Mouse (Mus musculus): ENCODE results near the gene Coro6.

Gene Coro6

GRCm38 (mm10) chr11:77462283-77463100 is at the start of gene Coro6:
Coro6 (plus strand) TSS chr11:77462411.
- DNase-seq (ENCODE audit: low read depth, low spot score) = no peak

GRCm38 (mm10) chr11:77414141-77414839 is 47.9 kb upstream of the Coro6 start:
- DNase-seq (ENCODE audit: low read depth, low spot score) = no peak

DNA sequence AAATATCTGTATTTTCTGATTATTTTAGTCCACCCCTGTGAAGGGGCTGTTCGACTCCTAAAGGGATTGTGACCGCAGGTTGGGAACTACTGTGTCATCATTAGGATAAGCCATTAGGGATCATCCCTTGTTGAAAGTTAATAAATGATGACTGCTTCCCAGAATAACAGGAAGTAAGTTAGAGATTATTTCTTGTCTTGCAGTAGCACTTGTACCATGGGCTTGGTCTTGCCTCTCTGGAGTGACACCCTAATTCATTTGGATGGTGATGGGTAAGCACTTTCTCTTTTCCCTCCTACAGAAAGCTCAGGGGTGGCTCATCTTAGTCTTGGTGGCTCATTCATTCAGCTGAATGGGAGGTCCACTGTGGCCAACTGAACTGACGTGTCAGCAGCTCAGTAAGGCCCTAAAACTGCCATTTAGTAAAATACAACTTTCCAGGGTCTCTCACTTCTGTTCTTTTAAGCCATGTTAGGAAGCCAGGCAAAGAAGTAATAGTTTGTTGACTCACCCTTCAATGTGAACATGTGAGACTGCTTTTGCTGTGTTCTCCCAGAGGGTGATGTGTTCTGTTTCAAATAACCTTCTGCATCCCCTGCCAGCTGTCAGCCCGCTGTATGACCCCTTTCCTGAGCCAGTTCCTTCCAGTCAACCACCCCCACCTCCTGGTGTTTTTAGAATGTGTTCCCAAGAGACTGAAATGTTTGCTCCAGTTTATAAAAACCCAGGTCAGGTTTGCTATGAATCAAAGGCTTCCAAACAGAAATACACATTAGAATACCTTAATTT is 45.8 kb upstream of the Coro6 start:
- DNase-seq (ENCODE audit: low read depth, low spot score) = no peak

- no peak for DNase-seq (ENCODE audit: low read depth, low spot score)
Measured at GRCm38 (mm10) chr11:77418021-77418420, 44.2 kb upstream of the Coro6 start.

DNA sequence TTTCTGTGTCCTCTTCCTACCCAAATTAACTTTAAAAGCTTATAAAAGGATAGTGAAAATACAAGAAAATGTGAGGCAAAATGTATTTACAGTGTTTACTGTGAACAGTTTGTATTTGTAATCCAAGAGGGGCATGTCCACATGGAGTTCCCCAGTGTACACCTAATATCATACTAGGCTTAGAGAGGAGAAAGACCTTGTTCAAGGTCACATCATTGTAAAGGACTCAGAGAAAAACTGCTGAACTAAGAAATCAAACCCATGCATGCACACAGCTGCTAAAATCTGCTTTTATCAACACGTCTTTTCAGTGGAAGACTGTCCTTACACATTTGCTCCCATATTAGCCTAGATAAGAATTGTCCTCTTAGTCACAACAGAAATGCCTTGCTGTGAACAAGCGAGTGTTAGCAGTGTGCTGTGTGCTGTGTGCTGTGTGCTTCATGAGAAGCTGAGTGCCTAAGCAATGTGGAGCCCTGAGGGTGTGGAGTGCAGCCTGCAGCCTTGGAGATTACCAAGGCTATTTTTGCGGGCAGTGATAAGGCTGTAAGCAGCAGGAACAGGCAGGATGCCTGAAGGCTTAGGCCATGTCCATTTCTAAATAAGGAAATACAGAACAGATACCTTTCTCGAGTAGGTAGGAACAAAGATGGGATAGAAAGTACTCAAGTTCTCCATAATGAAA is 38.9 kb upstream of the Coro6 start:
- no peak for DNase-seq (ENCODE audit: low read depth, low spot score)

DNA sequence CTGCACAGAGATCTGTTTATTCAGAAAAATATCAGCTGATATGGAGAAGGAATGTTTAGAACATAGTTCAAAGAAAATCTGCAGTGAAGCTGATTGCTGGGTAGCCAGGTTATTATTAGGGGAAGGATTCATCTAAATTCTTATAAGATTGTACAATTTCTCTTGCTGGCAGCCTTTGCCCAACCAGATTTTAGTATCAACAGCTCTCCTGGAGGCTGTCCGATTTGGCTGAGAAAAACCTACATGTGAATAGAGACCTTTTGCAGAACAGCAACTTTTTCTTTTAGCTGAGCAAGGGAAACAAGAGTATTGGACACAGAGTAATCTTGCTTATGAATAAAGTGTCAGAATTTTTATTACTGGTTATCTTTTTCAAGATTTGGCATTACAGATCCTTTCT is 33.8 kb upstream of the Coro6 start:
- no peak for DNase-seq (ENCODE audit: low read depth, low spot score)

DNA sequence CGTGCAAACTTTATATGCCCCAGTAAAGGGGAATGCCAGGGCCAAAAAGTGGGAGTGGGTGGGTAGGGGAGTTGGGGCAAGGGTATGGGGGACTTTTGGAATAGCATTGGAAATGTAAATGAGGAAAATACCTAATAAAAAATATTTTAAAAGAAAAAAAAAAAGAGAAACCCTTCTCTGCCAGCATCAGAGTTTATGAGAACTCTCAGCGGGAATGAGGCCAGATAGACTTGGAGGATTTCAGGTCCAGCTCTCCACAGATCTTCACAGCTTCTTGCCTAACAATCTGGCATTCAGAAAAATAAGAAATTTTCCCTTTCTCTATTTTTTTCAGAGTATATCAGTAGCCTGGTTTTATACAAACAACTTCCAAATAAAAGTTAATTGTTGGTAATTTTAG is 25.2 kb upstream of the Coro6 start:
- DNase-seq (ENCODE audit: low read depth, low spot score) = no peak

DNA sequence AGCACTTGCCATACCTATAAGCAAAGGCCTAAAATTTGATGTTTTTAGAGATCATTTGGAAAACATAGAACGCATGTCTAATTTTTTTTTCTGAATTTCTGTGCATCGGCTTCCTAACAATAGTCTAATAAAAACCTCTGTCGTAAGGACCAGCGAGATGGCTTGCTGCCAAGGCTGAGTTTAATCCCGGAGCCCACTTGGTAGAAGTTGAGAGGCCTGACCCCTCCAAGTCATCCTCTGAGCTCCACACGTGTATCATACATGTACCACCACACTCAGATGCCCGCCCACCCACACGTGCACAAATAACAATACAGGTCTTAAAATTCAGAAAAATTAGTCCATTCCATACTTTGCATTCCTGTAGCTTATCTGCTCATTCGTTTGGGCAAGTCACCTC is 22.1 kb upstream of the Coro6 start:
- DNase-seq (ENCODE audit: low read depth, low spot score) = no peak

DNA sequence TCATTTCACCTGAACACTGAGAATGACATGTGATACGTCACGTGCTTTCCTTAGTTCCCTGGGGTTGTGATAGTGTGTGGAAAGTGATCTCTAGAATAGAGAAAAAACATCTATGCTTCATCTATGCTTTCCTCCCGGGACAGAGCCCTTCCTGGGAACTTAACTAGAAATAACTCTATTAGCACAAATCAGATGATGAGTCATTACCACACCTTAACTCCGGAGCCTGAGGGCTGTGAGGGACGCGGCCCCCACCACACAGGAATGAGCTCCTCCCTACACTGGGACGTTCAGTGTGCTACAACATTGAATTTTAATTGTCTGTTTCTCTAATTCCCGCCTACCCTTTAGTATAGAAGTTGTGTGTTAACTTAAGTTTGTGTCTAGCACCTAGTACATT is 21.2 kb upstream of the Coro6 start:
- DNase-seq (ENCODE audit: low read depth, low spot score) = no peak

DNA sequence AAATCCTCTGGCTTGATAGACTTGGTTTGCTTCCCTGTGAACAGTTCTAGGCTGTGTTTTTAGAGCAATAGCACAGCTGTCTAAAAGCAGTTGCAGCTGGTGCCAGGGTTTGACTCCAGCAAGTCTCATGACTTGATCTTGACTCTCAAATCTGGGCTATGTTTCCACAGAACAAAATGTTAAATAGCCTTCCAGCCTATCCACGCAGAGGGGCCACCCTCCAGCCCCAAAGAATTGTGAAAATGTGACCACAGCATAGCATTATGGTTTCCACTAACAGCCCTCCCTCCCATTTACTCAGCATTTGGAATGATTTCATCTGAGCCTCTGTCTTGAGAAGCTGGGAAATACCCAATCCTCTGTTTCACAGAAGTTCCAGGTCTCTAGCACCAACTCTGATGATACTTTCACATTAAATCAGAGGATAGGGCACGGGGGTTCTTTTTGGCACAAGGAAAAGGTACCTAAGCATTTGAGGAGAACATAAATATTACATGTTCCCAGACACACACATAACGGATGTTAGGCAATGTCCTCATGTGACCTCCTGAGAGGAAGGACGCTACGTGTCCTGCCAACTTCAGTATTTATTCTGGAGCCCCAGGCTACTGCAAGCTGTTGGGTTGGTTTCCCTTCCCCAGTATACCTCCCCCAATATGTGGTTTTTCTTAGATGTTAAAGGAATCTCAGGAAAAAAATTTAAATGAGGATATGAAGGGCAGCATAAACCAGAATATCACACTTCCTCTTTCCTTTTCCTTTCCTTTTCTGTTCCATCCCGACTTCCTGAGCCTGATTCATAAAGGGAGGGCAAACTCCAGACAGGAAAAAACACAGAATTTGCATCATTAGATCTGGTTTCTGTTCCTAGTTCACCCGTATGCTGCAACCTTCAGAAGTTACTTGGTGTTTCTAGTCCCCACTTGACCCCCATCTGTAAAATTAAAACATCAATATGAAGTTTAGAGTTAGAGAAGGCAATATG is 19.7 kb upstream of the Coro6 start:
- no peak for DNase-seq (ENCODE audit: low read depth, low spot score)

DNA sequence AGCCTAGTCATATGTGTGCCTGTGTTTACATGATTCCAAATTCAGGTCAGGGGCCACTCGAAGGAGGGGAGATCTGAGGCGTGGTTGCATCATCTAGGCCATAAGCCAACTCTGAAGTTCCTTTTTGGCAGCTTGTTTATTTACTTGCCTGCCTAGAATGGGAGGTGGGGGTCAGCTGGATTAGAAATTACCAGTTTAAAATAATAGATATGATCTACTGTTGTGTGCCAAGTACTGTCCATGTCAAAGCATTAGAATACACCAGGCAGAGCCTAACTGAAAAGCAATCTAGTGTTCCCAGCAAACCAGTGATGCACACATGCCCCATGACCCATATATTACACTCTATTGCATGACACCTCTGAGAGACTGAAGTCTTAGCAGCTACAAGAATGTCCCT is 17.3 kb upstream of the Coro6 start:
- no peak for DNase-seq (ENCODE audit: low read depth, low spot score)

- DNase-seq (ENCODE audit: low read depth, low spot score) = peak; percentile 87
Measured at GRCm38 (mm10) chr11:77446628-77447041, 15.6 kb upstream of the Coro6 start.

GRCm38 (mm10) chr11:77449224-77449623 is 13.0 kb upstream of the Coro6 start:
- no peak for DNase-seq (ENCODE audit: low read depth, low spot score)

DNA sequence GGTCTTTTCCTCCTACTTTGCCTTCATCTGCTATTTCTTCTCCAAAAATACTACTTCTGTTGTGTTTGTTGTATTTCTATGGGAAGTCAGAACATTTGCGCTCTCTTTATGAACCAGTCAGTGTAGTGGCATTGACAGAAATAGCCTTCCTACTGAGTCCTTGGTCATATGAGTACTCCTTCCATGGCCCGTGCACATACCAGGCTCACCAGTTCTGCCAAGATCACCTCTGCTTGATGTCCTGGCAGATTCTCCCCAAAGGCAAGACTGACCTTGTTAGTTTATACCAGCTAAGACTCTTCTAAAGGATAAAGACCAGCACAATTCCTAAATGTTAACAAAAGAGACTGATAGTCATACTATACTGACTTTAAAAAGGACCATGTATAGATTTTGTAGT is 10.5 kb upstream of the Coro6 start:
- DNase-seq (ENCODE audit: low read depth, low spot score) = no peak

DNA sequence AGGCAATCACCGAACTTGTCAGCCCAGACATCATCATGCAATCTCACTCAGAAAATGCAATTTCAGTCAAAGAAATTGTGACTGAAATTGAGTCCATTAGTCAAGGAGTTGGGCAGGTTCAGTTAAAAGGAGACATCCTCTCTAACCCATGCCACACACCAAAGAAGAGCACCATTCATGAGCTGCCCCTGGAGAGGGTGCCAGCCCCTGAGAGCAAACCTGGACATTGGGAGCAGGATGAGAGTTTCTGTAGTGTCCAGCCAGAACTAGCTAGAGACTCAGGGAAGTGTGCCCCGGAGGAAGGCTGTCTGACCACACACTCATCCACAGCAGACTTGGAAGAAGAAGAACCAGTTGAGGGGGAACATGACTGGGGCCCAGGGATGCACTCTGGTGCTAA is 8.8 kb upstream of the Coro6 start:
- no peak for DNase-seq (ENCODE audit: low read depth, low spot score)

DNA sequence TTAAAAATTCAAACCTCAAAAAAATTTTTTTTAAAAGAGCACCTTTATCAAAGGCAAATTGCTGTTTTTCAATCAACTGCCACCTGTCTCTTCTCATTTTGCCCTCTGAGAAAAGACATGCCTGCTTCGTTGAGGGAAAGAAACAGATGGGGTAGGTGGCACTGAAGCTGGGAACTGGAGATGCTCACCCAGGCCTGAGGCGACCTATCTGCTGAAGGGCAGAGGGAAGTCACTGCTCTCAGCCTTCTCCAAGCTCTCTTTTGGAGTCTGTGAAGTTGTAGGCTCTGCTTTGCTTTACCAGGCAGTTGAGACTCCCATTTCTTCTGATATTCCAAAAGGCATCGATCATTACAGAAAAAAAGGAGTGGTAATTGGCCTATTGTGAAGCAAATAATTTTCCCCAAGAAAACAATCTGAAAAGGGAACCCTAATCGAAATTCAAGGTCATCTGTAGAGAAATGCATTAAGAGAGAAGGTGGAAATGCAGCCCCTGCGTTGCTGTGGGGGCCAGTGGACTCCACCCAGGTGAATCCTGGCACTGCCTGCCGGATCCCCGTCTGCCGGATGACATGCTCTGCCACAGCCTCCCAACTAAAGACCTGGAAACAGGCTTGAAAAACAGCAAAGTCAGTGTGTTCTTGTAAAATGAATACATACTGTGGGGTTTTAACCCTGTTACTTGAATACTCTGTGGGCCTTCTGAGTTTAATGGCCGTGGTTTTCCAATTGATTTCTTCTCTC is 6.3 kb upstream of the Coro6 start:
- DNase-seq (ENCODE audit: low read depth, low spot score) = peak; percentile 83

GRCm38 (mm10) chr11:77456866-77457265 is 5.3 kb upstream of the Coro6 start:
- DNase-seq (ENCODE audit: low read depth, low spot score) = no peak

DNA sequence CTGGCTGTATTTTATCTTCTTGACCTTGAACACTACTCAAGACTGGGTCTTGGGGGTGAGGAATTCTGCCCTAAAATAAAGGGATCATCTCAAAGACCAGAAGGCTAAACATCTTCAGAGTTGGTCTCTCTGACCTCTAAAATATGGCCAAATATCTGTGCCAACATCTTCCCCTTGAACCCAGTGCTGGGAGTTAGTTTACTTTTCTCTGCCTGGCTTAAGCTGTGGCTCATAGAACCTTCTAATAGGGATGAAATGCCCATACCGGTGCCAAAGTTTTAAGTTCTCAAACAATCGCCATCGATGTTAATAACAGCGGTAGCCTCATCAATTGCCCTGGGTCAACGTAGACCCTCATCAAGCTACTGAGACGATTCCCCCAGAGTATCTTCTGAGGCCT is 355 bp upstream of the Coro6 start:
- no peak for DNase-seq (ENCODE audit: low read depth, low spot score)

- no peak for DNase-seq (ENCODE audit: low read depth, low spot score)
Measured at GRCm38 (mm10) chr11:77463101-77463445, 862 bp downstream of the Coro6 start.

- no peak for DNase-seq (ENCODE audit: low read depth, low spot score)
Measured at GRCm38 (mm10) chr11:77463786-77464185, 1.6 kb downstream of the Coro6 start.
